Comparison of ENCODE assay signal across 13 mouse cellular contexts in the genomic region with DNA sequence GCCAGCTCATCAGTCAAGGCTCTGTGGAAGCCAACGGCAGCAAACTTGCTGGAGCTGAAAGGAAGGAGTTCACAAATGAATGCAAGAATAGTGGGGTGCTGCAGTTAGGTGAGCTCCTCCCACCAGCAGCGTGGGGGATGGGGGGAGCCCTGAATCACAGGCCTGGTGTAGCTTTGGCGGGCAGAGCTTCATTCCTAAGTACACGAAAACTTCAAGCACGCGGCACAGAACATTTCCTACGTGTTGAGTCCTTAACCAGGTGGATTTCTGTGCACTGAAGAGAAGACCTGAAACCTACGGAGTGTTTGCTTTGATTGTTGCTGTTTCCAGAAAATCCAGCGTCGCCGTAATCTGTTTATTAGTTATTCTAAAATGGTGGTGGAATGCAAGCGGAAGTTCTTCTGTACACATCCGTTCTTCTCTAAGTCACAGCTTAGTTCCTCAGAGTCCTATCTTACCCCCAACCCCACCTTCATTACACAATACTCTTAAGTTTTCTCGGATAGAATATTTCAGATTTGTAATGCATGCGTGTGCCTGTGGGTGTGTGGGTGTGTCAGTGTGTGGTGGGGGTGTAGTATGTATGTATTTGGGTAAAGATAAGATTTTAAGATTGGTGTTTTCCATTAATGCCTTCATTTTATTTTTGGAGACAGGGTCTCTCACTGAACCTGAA. TPM values are rescaled to one million over a fixed set of nuclear protein-coding genes. Genes with fewer than 3 reads are reported as not detected.
DNase-seq lines count a peak whose midpoint lies in the region; ATAC-seq and TF ChIP-seq lines count a peak whose summit lies in the region.
"Had no signal": no experiment of that assay in that cellular context is flagged by ENCODE, and none has a peak within 500 bp of the region (broad histone marks: within the 10 kb centered on the region; RNA-seq: fewer than 3 reads in every experiment).

No protein-coding gene starts in this region.

- H3K9ac ChIP-seq in lung, embryonic 14.5 days = no peak overlapping the region
- H3K9ac ChIP-seq in lung, embryonic 15.5 days = no peak overlapping the region
- H3K9ac ChIP-seq in stomach, embryonic 15.5 days = no peak overlapping the region; the same call in 1 of the 2 replicates
- H3K9ac ChIP-seq: heart, embryonic 15.5 days; liver, embryonic 14.5 days had no signal

- peak; percentile 24; the same call in 1 of the 2 replicates for ATAC-seq in lung, embryonic 14.5 days (ENCODE audit: insufficient read depth)
- ATAC-seq in lung, embryonic 15.5 days (ENCODE audit: borderline replicate concordance, extremely low read depth, low FRiP score, low TSS enrichment) = 0 out of 2 replicates have a peak, but pooled peaks have one; percentile 35
- no peak for ATAC-seq in stomach, embryonic 15.5 days (ENCODE audit: insufficient read depth, low FRiP score, low read depth)

- TF ChIP-seq POLR2A in lung, adult 2 months (IDR thresholded peaks at IDR 0.05; ENCODE audit: borderline replicate concordance, extremely low read depth, low read depth, low read length) = no peak

- DNase-seq in lung, embryonic 14.5 days = peak; percentile 31
- DNase-seq in lung, adult 2 months = no peak
- no peak for DNase-seq in hindbrain, embryonic 10.5 days (ENCODE audit: low spot score)
- no peak for DNase-seq in adrenal gland, adult 8-10 months
- DNase-seq in right cerebral cortex, adult 18-20 months = no peak
- DNase-seq in layer of hippocampus, adult 9-11 months = no peak
- DNase-seq: thymus, adult 18-20 months had no signal

- no peaks in the 10 kb centered on the region for H3K4me1 ChIP-seq in lung, embryonic 14.5 days (ENCODE audit: insufficient read depth)
- no peaks in the 10 kb centered on the region for H3K4me1 ChIP-seq in lung, adult 2 months (ENCODE audit: control insufficient read depth, insufficient read depth, low read length)
- peaks cover 11% of the 10 kb centered on the region for H3K4me1 ChIP-seq in hindbrain, embryonic 10.5 days (replicated peaks)
- H3K4me1 ChIP-seq in lung, embryonic 15.5 days = no peaks in the 10 kb centered on the region
- H3K4me1 ChIP-seq in stomach, embryonic 15.5 days = no peaks in the 10 kb centered on the region

- WGBS in lung, embryonic 14.5 days = 37% methylated on average over 15 of the region's 15 CpGs
- WGBS in lung, adult 2 months = 53% methylated on average over 15 of the region's 15 CpGs
- 51% methylated on average over 15 of the region's 15 CpGs for WGBS in hindbrain, embryonic 10.5 days
- 43% methylated on average over 15 of the region's 15 CpGs for WGBS in lung, embryonic 15.5 days
- WGBS in stomach, embryonic 15.5 days = 41% methylated on average over 15 of the region's 15 CpGs

- no peak for TF ChIP-seq CTCF in lung, embryonic 14.5 days (IDR thresholded peaks at IDR 0.05; ENCODE audit: low read depth)
- TF ChIP-seq CTCF in lung, adult 2 months (IDR thresholded peaks at IDR 0.05; ENCODE audit: insufficient read depth, low read length) = no peak

- no peak overlapping the region for H3K4me3 ChIP-seq in lung, embryonic 14.5 days (ENCODE audit: low read depth, low read length)
- no peak overlapping the region for H3K4me3 ChIP-seq in lung, adult 2 months (replicated peaks; ENCODE audit: extremely low read depth, low read depth, low read length)
- peak overlapping the region; percentile 32 for H3K4me3 ChIP-seq in hindbrain, embryonic 10.5 days
- no peak overlapping the region for H3K4me3 ChIP-seq in lung, embryonic 15.5 days
- no peak overlapping the region for H3K4me3 ChIP-seq in stomach, embryonic 15.5 days (replicated peaks)
- H3K4me3 ChIP-seq: erythroblast, embryonic 14.5 days; heart, embryonic 15.5 days had no signal

- H3K9me3 ChIP-seq in lung, embryonic 14.5 days (ENCODE audit: low read depth, low read length) = no peaks in the 10 kb centered on the region
- no peaks in the 10 kb centered on the region for H3K9me3 ChIP-seq in hindbrain, embryonic 10.5 days
- no peaks in the 10 kb centered on the region for H3K9me3 ChIP-seq in lung, embryonic 15.5 days
- no peaks in the 10 kb centered on the region for H3K9me3 ChIP-seq in stomach, embryonic 15.5 days
- H3K9me3 ChIP-seq: G1E; heart, embryonic 15.5 days had no signal

- H3K36me3 ChIP-seq in lung, embryonic 14.5 days (ENCODE audit: insufficient read depth) = peaks cover 7% of the 10 kb centered on the region; the same call in 1 of the 2 replicates
- no peaks in the 10 kb centered on the region for H3K36me3 ChIP-seq in hindbrain, embryonic 10.5 days
- peaks cover 13% of the 10 kb centered on the region for H3K36me3 ChIP-seq in lung, embryonic 15.5 days
- no peaks in the 10 kb centered on the region for H3K36me3 ChIP-seq in stomach, embryonic 15.5 days
- H3K36me3 ChIP-seq: G1E had no signal

- no peak overlapping the region for H3K27ac ChIP-seq in lung, embryonic 14.5 days (ENCODE audit: low read depth)
- H3K27ac ChIP-seq in hindbrain, embryonic 10.5 days = peak overlapping the region; percentile 50; the same call in 1 of the 2 replicates
- H3K27ac ChIP-seq in lung, embryonic 15.5 days = no peak overlapping the region
- peak overlapping the region; percentile 9; the same call in 1 of the 2 replicates for H3K27ac ChIP-seq in stomach, embryonic 15.5 days
- H3K27ac ChIP-seq: heart, embryonic 15.5 days; liver, embryonic 14.5 days had no signal

- peak overlapping the region; percentile 41 for H3K4me2 ChIP-seq in lung, embryonic 14.5 days
- H3K4me2 ChIP-seq in lung, embryonic 15.5 days = peak overlapping the region; percentile 1; the same call in 1 of the 2 replicates
- H3K4me2 ChIP-seq in stomach, embryonic 15.5 days = peak overlapping the region; percentile 36
- H3K4me2 ChIP-seq: heart, embryonic 15.5 days had no signal

- H3K27me3 ChIP-seq in lung, embryonic 14.5 days (ENCODE audit: insufficient read depth, low read length) = no peaks in the 10 kb centered on the region
- H3K27me3 ChIP-seq in hindbrain, embryonic 10.5 days (ENCODE audit: insufficient read depth, poor library complexity, severe bottlenecking) = peaks cover 5% of the 10 kb centered on the region; the same call in 1 of the 2 replicates
- no peaks in the 10 kb centered on the region for H3K27me3 ChIP-seq in lung, embryonic 15.5 days
- H3K27me3 ChIP-seq in stomach, embryonic 15.5 days (replicated peaks) = no peaks in the 10 kb centered on the region
- H3K27me3 ChIP-seq: heart, embryonic 15.5 days had no signal

RNA-seq across cellular contexts. Expression of gene Hsd17b11, which starts 18.3 kb away (rescaled TPM):
- 4.2 and 4.4 TPM in 2 replicates for polyA plus RNA-seq in lung, embryonic 14.5 days (2014; fragmentation: Nextera tagmentation; extraction: Ambion mirVana)
- polyA plus RNA-seq in lung, adult 2 months (2012; rRNA removed) = 39.8 and 53.1 TPM in 2 replicates
- polyA plus RNA-seq in hindbrain, embryonic 10.5 days (2016; fragmentation: Nextera tagmentation; extraction: Ambion mirVana) = 1.2 and 2.2 TPM in 2 replicates
- 4.5 and 4.9 TPM in 2 replicates for polyA plus RNA-seq in lung, embryonic 15.5 days (2015; fragmentation: Nextera tagmentation; extraction: Ambion mirVana)
- 6.8 and 7.0 TPM in 2 replicates for polyA plus RNA-seq in stomach, embryonic 15.5 days (2015; fragmentation: Nextera tagmentation; extraction: Ambion mirVana)
- 10 to 100 TPM; 77.7 to 87.8 (median 80.6) TPM for total RNA-seq in adrenal gland, adult 8-10 months (2022)

RNA-seq across cellular contexts. Expression of gene Hsd17b13, which starts 26.2 kb away (rescaled TPM):
- polyA plus RNA-seq in lung, embryonic 14.5 days (2014; fragmentation: Nextera tagmentation; extraction: Ambion mirVana) = 0.23 and 0.61 TPM in 2 replicates
- 0.14 TPM in 1 of 2 replicates, not detected in the other for polyA plus RNA-seq in lung, adult 2 months (2012; rRNA removed)
- polyA plus RNA-seq in hindbrain, embryonic 10.5 days (2016; fragmentation: Nextera tagmentation; extraction: Ambion mirVana) = not detected in 2 replicates
- polyA plus RNA-seq in lung, embryonic 15.5 days (2015; fragmentation: Nextera tagmentation; extraction: Ambion mirVana) = 0.22 and 0.38 TPM in 2 replicates
- polyA plus RNA-seq in stomach, embryonic 15.5 days (2015; fragmentation: Nextera tagmentation; extraction: Ambion mirVana) = 4.8 and 6.2 TPM in 2 replicates
- total RNA-seq in adrenal gland, adult 8-10 months (2022) = not detected
- total RNA-seq: G1E had no signal
- polyA plus RNA-seq: erythroblast, embryonic 14.5 days; G1E; heart, embryonic 15.5 days had no signal

RNA-seq across cellular contexts. Expression of gene Nudt9, which starts 42.7 kb away (rescaled TPM):
- polyA plus RNA-seq in lung, embryonic 14.5 days (2014; fragmentation: Nextera tagmentation; extraction: Ambion mirVana) = 62.0 and 66.6 TPM in 2 replicates
- polyA plus RNA-seq in lung, adult 2 months (2012; rRNA removed) = 51.1 and 61.6 TPM in 2 replicates
- 68.9 and 75.8 TPM in 2 replicates for polyA plus RNA-seq in hindbrain, embryonic 10.5 days (2016; fragmentation: Nextera tagmentation; extraction: Ambion mirVana)
- polyA plus RNA-seq in lung, embryonic 15.5 days (2015; fragmentation: Nextera tagmentation; extraction: Ambion mirVana) = 64.3 and 67.0 TPM in 2 replicates
- polyA plus RNA-seq in stomach, embryonic 15.5 days (2015; fragmentation: Nextera tagmentation; extraction: Ambion mirVana) = 62.8 and 64.6 TPM in 2 replicates
- 10 to 100 TPM; 50.5 to 60.0 (median 58.2) TPM for total RNA-seq in adrenal gland, adult 8-10 months (2022)

Comparison
In these comparisons a context has a peak if more than half of its experiments do, and no peak if none do; other contexts are left out.
1. H3K27ac ChIP-seq: peak in hindbrain, embryonic 10.5 days (single experiment) and stomach, embryonic 15.5 days (single experiment); none in lung, embryonic 14.5 days (single experiment) and lung, embryonic 15.5 days (single experiment).
2. Peak in every context shown above with its lines, with median percentiles within 50 percentile points of each other: H3K4me2 ChIP-seq.